Mouse (Mus musculus) olfactory bulb, adult 2 months (tissue): ENCODE data around the gene Fadd. TPM values are rescaled to one million over a fixed set of nuclear protein-coding genes. Genes with fewer than 3 reads are reported as not detected.

ENCODE experiments used
- H3K27ac ChIP-seq: fragments of 200-500 bp; 2 replicates; pipeline ENCODE4 v1.5.1; 2012; ENCODE audit warnings: low read depth, low read length; ENCODE audit not compliant: insufficient read depth
- H3K4me1 ChIP-seq: fragments of 200-500 bp; 2 replicates; pipeline ENCODE4 v1.6.1; 2012; ENCODE audit warnings: low read length; ENCODE audit not compliant: control insufficient read depth, insufficient read depth
- H3K4me3 ChIP-seq: fragments of 200-500 bp; 2 replicates; pipeline ENCODE4 v1.5.1; 2012; ENCODE audit warnings: mild to moderate bottlenecking, low read depth, low read length, moderate library complexity; ENCODE audit not compliant: insufficient read depth
- CTCF ChIP-seq: fragments of 200-500 bp; IDR thresholded peaks from 2 replicates; pipeline ENCODE4 v1.5.1; 2012; ENCODE audit warnings: low read depth, mild to moderate bottlenecking, low read length, moderate library complexity; ENCODE audit not compliant: insufficient read depth
- POLR2A ChIP-seq: fragments of 200-500 bp; IDR thresholded peaks from 2 replicates; pipeline ENCODE4 v1.6.1; 2012; ENCODE audit warnings: mild to moderate bottlenecking, low read depth, low read length, moderate library complexity; ENCODE audit not compliant: insufficient read depth
- WGBS: fragments of 180-500 bp; shearing (Covaris S2); methylation state at CpG from one replicate; pipeline ENCODE4 v1.1.7; 2018; 5-methylcytosine and 5-hydroxymethylcytosine counted together
- polyA plus RNA-seq: library from polyadenylated mRNA; stranded (reverse); fragments of >200 nt; gene quantifications from 2 replicates; pipeline ENCODE4 v1.2.4, GENCODE M21; 2012; ENCODE audit warnings: low replicate concordance; ENCODE audit not compliant: missing spikeins, insufficient read depth, insufficient read length

Fadd gene
- polyA plus RNA-seq, 1 experiment, result not detected

GRCm38 (mm10) chr7:144527723-144528221 lies 54.5 kb downstream of the Fadd start:
- TF ChIP-seq POLR2A, result no peak
- TF ChIP-seq CTCF, result no peak
- no peak overlapping the region for H3K27ac ChIP-seq
- H3K4me1 ChIP-seq, result peaks cover 6% of the 10 kb centered on the region; the same call in 1 of the 2 replicates
- WGBS, result 13% methylated on average over 1 of the region's 1 CpGs
- H3K4me3 ChIP-seq, result no peak overlapping the region

Other genes starting within 250 kb of the Fadd start
- gene Cttn, start 111.5 kb downstream of the Fadd start, polyA plus RNA-seq, result not detected in 2 replicates
- 386 TPM in 1 of 2 replicates, not detected in the other for gene Ppfia1, start 28.7 kb downstream of the Fadd start, polyA plus RNA-seq
- gene Ano1, start 169.5 kb upstream of the Fadd start, polyA plus RNA-seq, result not detected in 2 replicates